20 mouse cellular contexts compared by ENCODE assay signal in genomic region chr4:153950372-153950771, GRCm38 (mm10).
"Had no signal": no experiment of that assay in that cellular context is flagged by ENCODE, and none has a peak within 500 bp of the region (broad histone marks: within the 10 kb centered on the region; RNA-seq: fewer than 3 reads in every experiment).

No protein-coding gene starts in this region.

- H3K36me3 ChIP-seq: limb, embryonic 10.5 days; limb, embryonic 13.5 days; liver, embryonic 12.5 days; liver, embryonic 15.5 days; lung, embryonic 15.5 days; midbrain, embryonic 10.5 days; midbrain, embryonic 13.5 days; neural tube, embryonic 13.5 days had no signal

- DNase-seq: kidney, adult 8-10 months; kidney, postnatal 25 days; layer of hippocampus, adult 9-11 months; liver; lung, adult 18-20 months; lung, postnatal 10 days; lung, postnatal 36 days; thymus, adult 18-20 months; thymus, postnatal 36 days had no signal

- H3K27ac ChIP-seq: kidney, postnatal 0 days; layer of hippocampus, adult 2 months; limb, embryonic 13.5 days; liver, embryonic 12.5 days; liver, embryonic 15.5 days; lung, embryonic 15.5 days; midbrain, embryonic 10.5 days; neural tube, embryonic 13.5 days had no signal

- H3K4me2 ChIP-seq: limb, embryonic 13.5 days; liver, embryonic 12.5 days; liver, embryonic 15.5 days; lung, embryonic 15.5 days; midbrain, embryonic 13.5 days; neural tube, embryonic 13.5 days had no signal

- H3K9ac ChIP-seq: limb, embryonic 13.5 days; liver, embryonic 12.5 days; liver, embryonic 15.5 days; lung, embryonic 15.5 days; midbrain, embryonic 13.5 days; neural tube, embryonic 13.5 days had no signal

- H3K9me3 ChIP-seq: limb, embryonic 10.5 days; limb, embryonic 13.5 days; liver, embryonic 12.5 days; liver, embryonic 15.5 days; lung, embryonic 15.5 days; megakaryocyte, embryonic 14.5 days; midbrain, embryonic 10.5 days; midbrain, embryonic 13.5 days; neural tube, embryonic 13.5 days had no signal

- H3K4me1 ChIP-seq: liver, embryonic 12.5 days; liver, embryonic 15.5 days; lung, embryonic 15.5 days had no signal

- H3K4me3 ChIP-seq: layer of hippocampus, adult 2 months; limb, embryonic 10.5 days; limb, embryonic 13.5 days; liver, embryonic 12.5 days; liver, embryonic 15.5 days; lung, embryonic 15.5 days; megakaryocyte, embryonic 14.5 days; midbrain, embryonic 10.5 days; midbrain, embryonic 13.5 days; neural tube, embryonic 13.5 days had no signal

- ATAC-seq: liver, embryonic 12.5 days; midbrain, embryonic 13.5 days had no signal
